Mouse (Mus musculus): Measurements from ENCODE around the gene Gm4881.

DNA sequence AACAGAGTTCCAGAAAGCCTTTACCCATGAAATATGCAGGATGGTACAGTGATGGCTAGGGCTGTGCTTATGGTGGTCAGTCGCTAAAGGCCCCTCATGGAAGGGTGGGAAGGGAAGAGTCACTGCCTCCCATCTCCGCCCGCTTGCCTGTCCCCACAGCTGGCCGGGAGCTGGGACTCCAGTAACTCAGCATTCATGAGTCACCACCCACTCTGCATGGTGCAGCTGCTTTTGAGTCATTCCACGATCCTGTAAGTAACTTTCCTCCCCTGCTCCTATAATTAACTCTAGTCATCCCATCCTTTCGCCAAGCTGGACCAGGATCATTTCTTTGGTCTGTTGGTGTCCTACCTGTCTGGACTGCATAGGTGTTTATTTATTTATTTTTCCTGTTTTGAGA lies 48.8 kb upstream of the Gm4881 start:
- no peak for TF ChIP-seq CTCF (IDR thresholded peaks at IDR 0.05; ENCODE audit: low read depth, low read length)
- TF ChIP-seq GATA2 (IDR thresholded peaks at IDR 0.05; ENCODE audit: borderline replicate concordance, low read depth, low read length), result no peak
